Mouse (Mus musculus): ENCODE data around the gene Ildr2. TPM values are rescaled to one million over a fixed set of nuclear protein-coding genes. Genes with fewer than 3 reads are reported as not detected.

Ildr2 gene
- polyA plus RNA-seq, 1 experiment from 2014 or later, result 3.3 TPM

GRCm38 (mm10) chr1:166296371-166296770, 42.4 kb downstream of the Ildr2 start:
- no peak overlapping the region for H3K9ac ChIP-seq (ENCODE audit: low read depth, low read length)
- H3K4me1 ChIP-seq (ENCODE audit: control insufficient read depth, insufficient read depth, low read depth, low read length), result no peaks in the 10 kb centered on the region
- H3K36me3 ChIP-seq (ENCODE audit: control insufficient read depth, insufficient read depth, low read length), result no peaks in the 10 kb centered on the region
- H3K4me3 ChIP-seq (ENCODE audit: low read length), result no peak overlapping the region
- H3K9me3 ChIP-seq (ENCODE audit: control insufficient read depth, low read length), result no peaks in the 10 kb centered on the region
- no peak overlapping the region for H3K4me2 ChIP-seq (ENCODE audit: low read length)
- H3K27me3 ChIP-seq (replicated peaks; ENCODE audit: control insufficient read depth, insufficient read depth, low read length), result no peaks in the 10 kb centered on the region
- H3K27ac ChIP-seq (ENCODE audit: low read depth, low read length), result no peak overlapping the region
- 83% methylated on average over 9 of the region's 9 CpGs for WGBS
- ATAC-seq, result no peak

- H3K9ac ChIP-seq (ENCODE audit: low read depth, low read length), result no peak overlapping the region
- WGBS, result 74% methylated on average over 8 of the region's 8 CpGs
- H3K9me3 ChIP-seq (ENCODE audit: control insufficient read depth, low read length), result no peaks in the 10 kb centered on the region
- no peaks in the 10 kb centered on the region for H3K27me3 ChIP-seq (replicated peaks; ENCODE audit: control insufficient read depth, insufficient read depth, low read length)
- H3K4me1 ChIP-seq (ENCODE audit: control insufficient read depth, insufficient read depth, low read depth, low read length), result no peaks in the 10 kb centered on the region
- no peak overlapping the region for H3K27ac ChIP-seq (ENCODE audit: low read depth, low read length)
- H3K4me3 ChIP-seq (ENCODE audit: low read length), result no peak overlapping the region
- no peak overlapping the region for H3K4me2 ChIP-seq (ENCODE audit: low read length)
- ATAC-seq, result no peak
- H3K36me3 ChIP-seq (ENCODE audit: control insufficient read depth, insufficient read depth, low read length), result no peaks in the 10 kb centered on the region
Measured at GRCm38 (mm10) chr1:166296971-166297370, 43.0 kb downstream of the Ildr2 start.

GRCm38 (mm10) chr1:166297499-166298111, 43.7 kb downstream of the Ildr2 start:
- no peaks in the 10 kb centered on the region for H3K9me3 ChIP-seq (ENCODE audit: control insufficient read depth, low read length)
- 63% methylated on average over 15 of the region's 15 CpGs for WGBS
- H3K4me1 ChIP-seq (ENCODE audit: control insufficient read depth, insufficient read depth, low read depth, low read length), result no peaks in the 10 kb centered on the region
- H3K27me3 ChIP-seq (replicated peaks; ENCODE audit: control insufficient read depth, insufficient read depth, low read length), result no peaks in the 10 kb centered on the region
- H3K4me3 ChIP-seq (ENCODE audit: low read length), result no peak overlapping the region
- no peak overlapping the region for H3K9ac ChIP-seq (ENCODE audit: low read depth, low read length)
- no peak for ATAC-seq
- H3K4me2 ChIP-seq (ENCODE audit: low read length), result no peak overlapping the region
- no peaks in the 10 kb centered on the region for H3K36me3 ChIP-seq (ENCODE audit: control insufficient read depth, insufficient read depth, low read length)
- H3K27ac ChIP-seq (ENCODE audit: low read depth, low read length), result no peak overlapping the region

GRCm38 (mm10) chr1:166298884-166299283, 44.9 kb downstream of the Ildr2 start:
- H3K4me3 ChIP-seq (ENCODE audit: low read length), result no peak overlapping the region
- no peaks in the 10 kb centered on the region for H3K36me3 ChIP-seq (ENCODE audit: control insufficient read depth, insufficient read depth, low read length)
- no peak overlapping the region for H3K9ac ChIP-seq (ENCODE audit: low read depth, low read length)
- no peak overlapping the region for H3K4me2 ChIP-seq (ENCODE audit: low read length)
- WGBS, result 79% methylated on average over 2 of the region's 2 CpGs
- no peaks in the 10 kb centered on the region; the same call in 1 of the 2 replicates for H3K4me1 ChIP-seq (ENCODE audit: control insufficient read depth, insufficient read depth, low read depth, low read length)
- H3K27ac ChIP-seq (ENCODE audit: low read depth, low read length), result no peak overlapping the region
- H3K9me3 ChIP-seq (ENCODE audit: control insufficient read depth, low read length), result no peaks in the 10 kb centered on the region
- no peaks in the 10 kb centered on the region for H3K27me3 ChIP-seq (replicated peaks; ENCODE audit: control insufficient read depth, insufficient read depth, low read length)
- ATAC-seq, result no peak

GRCm38 (mm10) chr1:166299821-166300220, 45.9 kb downstream of the Ildr2 start:
- Histone ChIP-seq H3K27ac (ENCODE audit: low read depth, low read length) (no peak overlapping the region), H3K4me1 (ENCODE audit: control insufficient read depth, insufficient read depth, low read depth, low read length) (no peaks in the 10 kb centered on the region; the same call in 1 of the 2 replicates), H3K4me2 (ENCODE audit: low read length) (no peak overlapping the region), H3K36me3 (ENCODE audit: control insufficient read depth, insufficient read depth, low read length) (no peaks in the 10 kb centered on the region), H3K4me3 (ENCODE audit: low read length) (no peak overlapping the region), H3K9me3 (ENCODE audit: control insufficient read depth, low read length) (no peaks in the 10 kb centered on the region), H3K27me3 (replicated peaks; ENCODE audit: control insufficient read depth, insufficient read depth, low read length) (no peaks in the 10 kb centered on the region), H3K9ac (ENCODE audit: low read depth, low read length) (no peak overlapping the region)
- no peak for ATAC-seq
- 87% methylated on average over 8 of the region's 8 CpGs for WGBS

GRCm38 (mm10) chr1:166300526-166300925, 46.6 kb downstream of the Ildr2 start:
- no peak for ATAC-seq
- WGBS, result 74% methylated on average over 3 of the region's 3 CpGs
- Histone ChIP-seq H3K4me1 (ENCODE audit: control insufficient read depth, insufficient read depth, low read depth, low read length) (no peaks in the 10 kb centered on the region; the same call in 1 of the 2 replicates), H3K27me3 (replicated peaks; ENCODE audit: control insufficient read depth, insufficient read depth, low read length) (no peaks in the 10 kb centered on the region), H3K4me2 (ENCODE audit: low read length) (no peak overlapping the region), H3K27ac (ENCODE audit: low read depth, low read length) (no peak overlapping the region), H3K36me3 (ENCODE audit: control insufficient read depth, insufficient read depth, low read length) (no peaks in the 10 kb centered on the region), H3K9ac (ENCODE audit: low read depth, low read length) (no peak overlapping the region), H3K9me3 (ENCODE audit: control insufficient read depth, low read length) (no peaks in the 10 kb centered on the region), H3K4me3 (ENCODE audit: low read length) (no peak overlapping the region)

GRCm38 (mm10) chr1:166304352-166305240, 50.7 kb downstream of the Ildr2 start:
- no peaks in the 10 kb centered on the region for H3K36me3 ChIP-seq (ENCODE audit: control insufficient read depth, insufficient read depth, low read length)
- H3K4me3 ChIP-seq (ENCODE audit: low read length), result no peak overlapping the region
- no peaks in the 10 kb centered on the region for H3K27me3 ChIP-seq (replicated peaks; ENCODE audit: control insufficient read depth, insufficient read depth, low read length)
- peak; percentile 56 for ATAC-seq
- H3K9me3 ChIP-seq (ENCODE audit: control insufficient read depth, low read length), result no peaks in the 10 kb centered on the region
- WGBS, result 60% methylated on average over 8 of the region's 8 CpGs
- H3K4me1 ChIP-seq (ENCODE audit: control insufficient read depth, insufficient read depth, low read depth, low read length), result peaks cover 6% of the 10 kb centered on the region
- no peak overlapping the region for H3K9ac ChIP-seq (ENCODE audit: low read depth, low read length)
- no peak overlapping the region for H3K4me2 ChIP-seq (ENCODE audit: low read length)
- H3K27ac ChIP-seq (ENCODE audit: low read depth, low read length), result no peak overlapping the region

GRCm38 (mm10) chr1:166308471-166308850, 54.5 kb downstream of the Ildr2 start:
- Histone ChIP-seq H3K4me3 (ENCODE audit: low read length) (peak overlapping the region; percentile 62), H3K27me3 (replicated peaks; ENCODE audit: control insufficient read depth, insufficient read depth, low read length) (no peaks in the 10 kb centered on the region), H3K4me1 (ENCODE audit: control insufficient read depth, insufficient read depth, low read depth, low read length) (peaks cover 6% of the 10 kb centered on the region), H3K4me2 (ENCODE audit: low read length) (peak overlapping the region; percentile 94), H3K36me3 (ENCODE audit: control insufficient read depth, insufficient read depth, low read length) (no peaks in the 10 kb centered on the region), H3K9ac (ENCODE audit: low read depth, low read length) (peak overlapping the region; percentile 79), H3K27ac (ENCODE audit: low read depth, low read length) (no peak overlapping the region; the same call in 1 of the 2 replicates), H3K9me3 (ENCODE audit: control insufficient read depth, low read length) (no peaks in the 10 kb centered on the region)
- 13% methylated on average over 5 of the region's 5 CpGs for WGBS
- 0 out of 2 replicates have a peak, but pooled peaks have one; percentile 9 for ATAC-seq
